Mouse (Mus musculus) layer of hippocampus, adult 2 months (tissue): ENCODE results near the gene 4933405L10Rik. TPM values are rescaled to one million over a fixed set of nuclear protein-coding genes. Genes with fewer than 3 reads are reported as not detected.
A peak's percentile ranks its signal among the peaks of the same experiment; 100 is the strongest.

Experiments used
- DNase-seq, 2 experiments: peaks; one replicate each; pipeline ENCODE4 v3.0.0; 2022; ENCODE audit warnings: low spot score in 2 of 2
- H3K27ac ChIP-seq: fragments of 200-600 bp; 2 replicates; pipeline ENCODE4 v1.8.1; 2022
- H3K4me3 ChIP-seq: fragments of 200-600 bp; 2 replicates; pipeline ENCODE4 v1.8.1; 2022; ENCODE audit warnings: mild to moderate bottlenecking
- CTCF ChIP-seq: fragments of 200-600 bp; conservative IDR thresholded peaks from 2 replicates; pipeline ENCODE4 v1.8.1; 2022; ENCODE audit warnings: antibody characterized with exemption, mild to moderate bottlenecking, moderate library complexity
- total RNA-seq, 2 experiments: library from RNA; stranded (reverse); gene quantifications; 2 replicates each; pipeline ENCODE4 v1.2.3; 2021

The 4933405L10Rik gene
- total RNA-seq, 2 experiments from 2014 or later: 0.84 TPM; not detected in 1

GRCm38 (mm10) chr8:105704146-105704812 lies 3.2 kb upstream of the 4933405L10Rik start:
- H3K4me3 ChIP-seq: no peak overlapping the region

GRCm38 (mm10) chr8:105704955-105705354 lies 2.5 kb upstream of the 4933405L10Rik start:
- no peak for DNase-seq
- Histone ChIP-seq H3K4me3 (no peak overlapping the region), H3K27ac (no peak overlapping the region)
- TF ChIP-seq CTCF: no peak

More at GRCm38 (mm10) chr8:105704146-105704812, 3.2 kb upstream of the 4933405L10Rik start:
- no peak for DNase-seq
- H3K27ac ChIP-seq: no peak overlapping the region
- TF ChIP-seq CTCF: no peak

- H3K27ac ChIP-seq: no peak overlapping the region
- no peak for DNase-seq
- TF ChIP-seq CTCF: no peak
- no peak overlapping the region for H3K4me3 ChIP-seq
These were observed 1.0 kb upstream of the 4933405L10Rik start for GRCm38 (mm10) chr8:105706426-105706825.

GRCm38 (mm10) chr8:105708675-105709074 lies 1.2 kb downstream of the 4933405L10Rik start:
- Histone ChIP-seq H3K4me3 (no peak overlapping the region), H3K27ac (no peak overlapping the region)
- no peak for DNase-seq
- no peak for TF ChIP-seq CTCF

GRCm38 (mm10) chr8:105709317-105709716 lies 1.9 kb downstream of the 4933405L10Rik start:
- TF ChIP-seq CTCF: no peak
- H3K4me3 ChIP-seq: no peak overlapping the region
- no peak overlapping the region for H3K27ac ChIP-seq
- no peak for DNase-seq

GRCm38 (mm10) chr8:105712286-105712685 lies 4.8 kb downstream of the 4933405L10Rik start:
- no peak for DNase-seq
- Histone ChIP-seq H3K27ac (no peak overlapping the region), H3K4me3 (no peak overlapping the region)
- TF ChIP-seq CTCF: no peak

- DNase-seq: peak; percentile 78 to 92
- H3K4me3 ChIP-seq: no peak overlapping the region
- TF ChIP-seq CTCF: peak; percentile 88
- H3K27ac ChIP-seq: no peak overlapping the region
These were observed 6.7 kb downstream of the 4933405L10Rik start for GRCm38 (mm10) chr8:105714139-105714538.

GRCm38 (mm10) chr8:105715042-105715441 lies 7.6 kb downstream of the 4933405L10Rik start:
- Histone ChIP-seq H3K4me3 (no peak overlapping the region), H3K27ac (peak overlapping the region; percentile 36; the same call in 1 of the 2 replicates)
- no peak for DNase-seq
- no peak for TF ChIP-seq CTCF

- Histone ChIP-seq H3K27ac (no peak overlapping the region), H3K4me3 (no peak overlapping the region)
- DNase-seq: no peak
- TF ChIP-seq CTCF: peak; percentile 31; the same call in 1 of the 2 replicates
These were observed 9.0 kb downstream of the 4933405L10Rik start for GRCm38 (mm10) chr8:105716302-105716945.

GRCm38 (mm10) chr8:105719637-105720036 lies 12.2 kb downstream of the 4933405L10Rik start:
- TF ChIP-seq CTCF: no peak
- H3K4me3 ChIP-seq: no peak overlapping the region
- no peak overlapping the region for H3K27ac ChIP-seq
- no peak for DNase-seq

GRCm38 (mm10) chr8:105722861-105723260 lies 15.4 kb downstream of the 4933405L10Rik start:
- no peak for DNase-seq
- TF ChIP-seq CTCF: no peak
- no peak overlapping the region for H3K27ac ChIP-seq
- no peak overlapping the region for H3K4me3 ChIP-seq

- no peak for TF ChIP-seq CTCF
- DNase-seq: no peak
- Histone ChIP-seq H3K4me3 (no peak overlapping the region), H3K27ac (no peak overlapping the region)
These were observed 18.3 kb downstream of the 4933405L10Rik start for GRCm38 (mm10) chr8:105725726-105726125.

GRCm38 (mm10) chr8:105727397-105728124 lies 20.1 kb downstream of the 4933405L10Rik start:
- Histone ChIP-seq H3K27ac (peak overlapping the region; percentile 57; the same call in 1 of the 2 replicates), H3K4me3 (no peak overlapping the region; the same call in 1 of the 2 replicates)
- DNase-seq: no peak
- no peak for TF ChIP-seq CTCF
